In genomic region chr15:81586466-81586865, GRCm38 (mm10) we compare ENCODE assay signal across 8 mouse cellular contexts. TPM values are rescaled to one million over a fixed set of nuclear protein-coding genes. Genes with fewer than 3 reads are reported as not detected.
DNase-seq lines count a peak whose midpoint lies in the region; ATAC-seq and TF ChIP-seq lines count a peak whose summit lies in the region.

No protein-coding gene starts in this region.

- no peak for DNase-seq in heart, postnatal 36 days
- DNase-seq in MEL (ENCODE audit: low read depth, low spot score), result no peak
- DNase-seq in liver, postnatal 0 days, result no peak
- DNase-seq in urinary bladder, postnatal 10 days (ENCODE audit: low spot score), result no peak
- no peak for DNase-seq in urinary bladder, adult 2 months (ENCODE audit: low spot score)
- no peak for DNase-seq in retina, embryonic 14.5 days (ENCODE audit: low spot score)

- H3K4me2 ChIP-seq in heart, embryonic 13.5 days, result peak overlapping the region; percentile 92
- peak overlapping the region; percentile 62 for H3K4me2 ChIP-seq in forebrain, embryonic 16.5 days (ENCODE audit: low read length)
- H3K4me2 ChIP-seq in liver, postnatal 0 days (ENCODE audit: low read depth, low read length), result peak overlapping the region; percentile 87

- peak overlapping the region; percentile 100 for H3K27ac ChIP-seq in heart, embryonic 13.5 days (replicated peaks)
- peak overlapping the region; percentile 89 for H3K27ac ChIP-seq in MEL (ENCODE audit: control insufficient read depth, low read depth, low read length)
- peak overlapping the region; percentile 100 for H3K27ac ChIP-seq in forebrain, embryonic 16.5 days (ENCODE audit: low read length)
- peak overlapping the region; percentile 100 for H3K27ac ChIP-seq in liver, postnatal 0 days (ENCODE audit: low read depth)

- H3K4me3 ChIP-seq in heart, embryonic 13.5 days, result peak overlapping the region; percentile 85
- H3K4me3 ChIP-seq in MEL (ENCODE audit: control insufficient read depth in 1 of 2, insufficient read depth in 1 of 2, low read depth in 2 of 2, low read length in 2 of 2), result peak overlapping the region; percentile 90 to 94
- peak overlapping the region; percentile 62 for H3K4me3 ChIP-seq in forebrain, embryonic 16.5 days (replicated peaks; ENCODE audit: low read length)
- peak overlapping the region; percentile 97 for H3K4me3 ChIP-seq in liver, postnatal 0 days (ENCODE audit: low read depth, low read length)

- TF ChIP-seq CTCF in MEL (IDR thresholded peaks at IDR 0.05 in 2 of 3, conservative IDR thresholded peaks at IDR 0.05 in 1 of 3; ENCODE audit: control insufficient read depth in 1 of 3, insufficient read depth in 1 of 3, low read depth in 2 of 3, low read length in 3 of 3, poor library complexity in 1 of 3, severe bottlenecking in 1 of 3), result no peak
- no peak for TF ChIP-seq CTCF in liver, postnatal 0 days (IDR thresholded peaks at IDR 0.05; ENCODE audit: low read depth)

- H3K27me3 ChIP-seq in heart, embryonic 13.5 days (replicated peaks), result no peaks in the 10 kb centered on the region
- no peaks in the 10 kb centered on the region for H3K27me3 ChIP-seq in MEL (ENCODE audit: control insufficient read depth in 1 of 2, insufficient read depth in 2 of 2, low read length in 2 of 2)
- H3K27me3 ChIP-seq in forebrain, embryonic 16.5 days (replicated peaks; ENCODE audit: control insufficient read depth, insufficient read depth, low read length), result no peaks in the 10 kb centered on the region
- no peaks in the 10 kb centered on the region for H3K27me3 ChIP-seq in liver, postnatal 0 days (ENCODE audit: insufficient read depth, low read length)

- peak overlapping the region; percentile 100 for H3K9ac ChIP-seq in heart, embryonic 13.5 days
- H3K9ac ChIP-seq in MEL (ENCODE audit: control insufficient read depth, low read depth, low read length, poor library complexity, severe bottlenecking), result peak overlapping the region; percentile 100
- H3K9ac ChIP-seq in forebrain, embryonic 16.5 days (replicated peaks; ENCODE audit: low read depth, low read length), result peak overlapping the region; percentile 100
- peak overlapping the region; percentile 100 for H3K9ac ChIP-seq in liver, postnatal 0 days (replicated peaks)

- no peak for TF ChIP-seq POLR2A in MEL (IDR thresholded peaks at IDR 0.05; ENCODE audit: control insufficient read depth in 1 of 2, insufficient read depth in 1 of 2, low read depth in 1 of 2, low read length in 2 of 2, poor library complexity in 1 of 2)

- ATAC-seq in heart, embryonic 13.5 days (ENCODE audit: extremely low read depth, insufficient number of reproducible peaks, low FRiP score, low TSS enrichment), result no peak
- no peak for ATAC-seq in forebrain, embryonic 16.5 days
- no peak for ATAC-seq in liver, postnatal 0 days

- H3K36me3 ChIP-seq in heart, embryonic 13.5 days, result peaks cover 19% of the 10 kb centered on the region
- peaks cover 0 to 39% of the 10 kb centered on the region in 2 experiments; a peak in 3 of 4 replicates for H3K36me3 ChIP-seq in MEL (ENCODE audit: control insufficient read depth in 1 of 2, insufficient read depth in 2 of 2, low read length in 2 of 2)
- no peaks in the 10 kb centered on the region for H3K36me3 ChIP-seq in forebrain, embryonic 16.5 days (ENCODE audit: control insufficient read depth, insufficient read depth)
- H3K36me3 ChIP-seq in liver, postnatal 0 days (replicated peaks; ENCODE audit: insufficient read depth, low read length), result peaks cover 12% of the 10 kb centered on the region

- WGBS in heart, embryonic 13.5 days, result under 1% methylated on average over 28 of the region's 28 CpGs
- 0% methylated on average over 28 of the region's 28 CpGs for WGBS in forebrain, embryonic 16.5 days
- under 1% methylated on average over 28 of the region's 28 CpGs for WGBS in liver, postnatal 0 days (ENCODE audit: insufficient replicate concordance)

- no peak for TF ChIP-seq RAD21 in MEL (IDR thresholded peaks at IDR 0.05; ENCODE audit: low read depth, low read length)

- intact Hi-C loops in heart, postnatal 36 days (cut with DNase I), result loop anchor here (2.0 kb wide), 2 partner anchors 18 to 64 kb away; no protein-coding TSS in a partner anchor

- TF ChIP-seq EP300 in MEL (IDR thresholded peaks at IDR 0.05; ENCODE audit: low read depth in 1 of 2, low read length in 2 of 2), result 0 out of 4 replicates have a peak, but pooled peaks of 1 of the 2 experiments have one; percentile 25
- no peak for TF ChIP-seq EP300 in liver, postnatal 0 days (IDR thresholded peaks at IDR 0.05; ENCODE audit: low read depth)

- H3K79me2 ChIP-seq in MEL (ENCODE audit: control insufficient read depth, insufficient read depth, low read length, poor library complexity), result peaks cover 49% of the 10 kb centered on the region

- H3K9me3 ChIP-seq in heart, embryonic 13.5 days, result no peaks in the 10 kb centered on the region
- no peaks in the 10 kb centered on the region for H3K9me3 ChIP-seq in MEL (replicated peaks; ENCODE audit: insufficient read depth, low read length)
- H3K9me3 ChIP-seq in forebrain, embryonic 16.5 days (ENCODE audit: control insufficient read depth, low read length), result no peaks in the 10 kb centered on the region
- no peaks in the 10 kb centered on the region for H3K9me3 ChIP-seq in liver, postnatal 0 days (ENCODE audit: low read length)

- H3K4me1 ChIP-seq in heart, embryonic 13.5 days, result peaks cover 34% of the 10 kb centered on the region
- peaks cover 4 to 9% of the 10 kb centered on the region in 2 experiments; a peak in 2 of 4 replicates for H3K4me1 ChIP-seq in MEL (ENCODE audit: control insufficient read depth in 1 of 2, insufficient read depth in 2 of 2, low read length in 2 of 2)
- H3K4me1 ChIP-seq in forebrain, embryonic 16.5 days (replicated peaks; ENCODE audit: control insufficient read depth, insufficient read depth, low read length), result peaks cover 21% of the 10 kb centered on the region
- peaks cover 11% of the 10 kb centered on the region; the same call in 1 of the 2 replicates for H3K4me1 ChIP-seq in liver, postnatal 0 days (ENCODE audit: insufficient read depth)

TF ChIP-seq in MEL, 35 proteins besides CTCF, POLR2A, EP300 and RAD21:
- TF ChIP-seq TCF12 (IDR thresholded peaks at IDR 0.05; ENCODE audit: low read depth, low read length), result 0 out of 2 replicates have a peak, but pooled peaks have one; percentile 12
- no peak for TF ChIP-seq GATA1 (IDR thresholded peaks at IDR 0.05; ENCODE audit: low read depth, low read length)
- TF ChIP-seq POLR2AphosphoS5 (IDR thresholded peaks at IDR 0.05; ENCODE audit: borderline replicate concordance, low read depth, low read length), result no peak
- TF ChIP-seq CHD2 (IDR thresholded peaks at IDR 0.05; ENCODE audit: low read length), result no peak
- no peak; the same call in 1 of the 2 replicates for TF ChIP-seq KAT2A (conservative IDR thresholded peaks at IDR 0.05; ENCODE audit: low read depth, low read length)
- no peak for TF ChIP-seq MAFK (IDR thresholded peaks at IDR 0.05; ENCODE audit: borderline replicate concordance, low read depth, low read length)

RNA-seq across cellular contexts. Expression of gene Ep300, which starts 1.3 kb away (rescaled TPM):
- polyA plus RNA-seq in heart, embryonic 13.5 days (2015; fragmentation: Nextera tagmentation; extraction: Ambion mirVana), result 12.3 and 12.6 TPM in 2 replicates
- total RNA-seq in heart, postnatal 36 days (2021), result 10 to 100 TPM; 45.4 to 55.0 TPM
- total RNA-seq in MEL (2012; rRNA removed), result 11.6 and 13.4 TPM in 2 replicates
- polyA plus RNA-seq in MEL (2012; ENCODE audit: insufficient read depth in 1 of 2, insufficient read length in 2 of 2, low read depth in 1 of 2, low replicate concordance in 2 of 2, missing spikeins in 1 of 2), result 10 to 100 TPM; 32.3 to 45.2 TPM
- 17.9 and 18.0 TPM in 2 replicates for polyA plus RNA-seq in forebrain, embryonic 16.5 days (2015; fragmentation: Nextera tagmentation; extraction: Ambion mirVana)
- polyA plus RNA-seq in liver, postnatal 0 days (2015; fragmentation: Nextera tagmentation; extraction: Ambion mirVana), result 4.5 and 5.1 TPM in 2 replicates
- 15.4 and 32.8 TPM in 2 replicates for polyA plus RNA-seq in urinary bladder, adult 2 months (2012; rRNA removed)
